Mouse (Mus musculus): ENCODE results near the gene Ppil4.

The Ppil4 gene

GRCm38 (mm10) chr10:7861259-7861936 is 68.7 kb downstream of the Ppil4 start:
- no peak for DNase-seq (ENCODE audit: low read depth)

- no peak for DNase-seq (ENCODE audit: low read depth)
These were observed 69.4 kb downstream of the Ppil4 start for GRCm38 (mm10) chr10:7861937-7862657.

- no peak for DNase-seq (ENCODE audit: low read depth)
These were observed 70.7 kb downstream of the Ppil4 start for GRCm38 (mm10) chr10:7863411-7863810.

- no peak for DNase-seq (ENCODE audit: low read depth)
These were observed 71.5 kb downstream of the Ppil4 start for GRCm38 (mm10) chr10:7864184-7864583.

GRCm38 (mm10) chr10:7864806-7865205 is 72.1 kb downstream of the Ppil4 start:
- DNase-seq (ENCODE audit: low read depth) = no peak

- no peak for DNase-seq (ENCODE audit: low read depth)
These were observed 74.3 kb downstream of the Ppil4 start for GRCm38 (mm10) chr10:7866762-7867665.

GRCm38 (mm10) chr10:7867666-7868030 is 75.0 kb downstream of the Ppil4 start:
- no peak for DNase-seq (ENCODE audit: low read depth)

- no peak for DNase-seq (ENCODE audit: low read depth)
These were observed 77.1 kb downstream of the Ppil4 start for GRCm38 (mm10) chr10:7869746-7870145.

- DNase-seq (ENCODE audit: low read depth) = peak; percentile 17
These were observed 78.1 kb downstream of the Ppil4 start for GRCm38 (mm10) chr10:7870571-7871315.

- no peak for DNase-seq (ENCODE audit: low read depth)
These were observed 78.8 kb downstream of the Ppil4 start for GRCm38 (mm10) chr10:7871381-7872020.

Data from c-Kit-positive CD71-positive TER-119-negative erythroid progenitor cells, embryonic 14.5 days (primary cell).